Mouse (Mus musculus) embryo, embryonic 10 days (tissue): ENCODE data around the gene Grin2d.

Experiments
- DNase-seq: peaks from one replicate; pipeline ENCODE4 v3.0.0-alpha.2; 2015; ENCODE audit warnings: low spot score

Grin2d gene

DNA sequence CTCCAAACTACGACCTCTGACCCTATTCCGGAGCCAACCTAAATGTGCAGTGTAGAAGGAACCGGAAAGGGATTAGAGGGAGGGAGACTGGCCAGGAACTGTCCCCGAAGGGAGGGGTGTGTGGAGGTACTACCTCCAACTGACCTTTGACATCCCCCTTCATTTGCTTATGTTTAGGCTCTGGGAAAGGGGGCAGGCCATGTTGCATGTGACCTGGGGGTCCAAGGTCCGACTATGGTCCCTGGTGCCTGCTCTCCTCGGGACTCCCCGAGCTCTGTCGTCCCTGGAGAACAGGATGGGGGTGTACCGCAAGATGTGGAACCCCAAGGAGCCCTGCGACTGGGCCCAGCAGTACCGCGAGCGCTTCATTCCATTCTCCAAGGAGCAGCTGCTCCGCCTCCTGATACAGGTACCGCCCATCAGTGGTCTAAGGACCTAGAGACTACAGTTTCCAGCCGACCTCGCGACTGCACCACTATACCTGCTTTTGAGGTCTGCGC is 19.1 kb upstream of the Grin2d start:
- DNase-seq, result peak; percentile 75

DNA sequence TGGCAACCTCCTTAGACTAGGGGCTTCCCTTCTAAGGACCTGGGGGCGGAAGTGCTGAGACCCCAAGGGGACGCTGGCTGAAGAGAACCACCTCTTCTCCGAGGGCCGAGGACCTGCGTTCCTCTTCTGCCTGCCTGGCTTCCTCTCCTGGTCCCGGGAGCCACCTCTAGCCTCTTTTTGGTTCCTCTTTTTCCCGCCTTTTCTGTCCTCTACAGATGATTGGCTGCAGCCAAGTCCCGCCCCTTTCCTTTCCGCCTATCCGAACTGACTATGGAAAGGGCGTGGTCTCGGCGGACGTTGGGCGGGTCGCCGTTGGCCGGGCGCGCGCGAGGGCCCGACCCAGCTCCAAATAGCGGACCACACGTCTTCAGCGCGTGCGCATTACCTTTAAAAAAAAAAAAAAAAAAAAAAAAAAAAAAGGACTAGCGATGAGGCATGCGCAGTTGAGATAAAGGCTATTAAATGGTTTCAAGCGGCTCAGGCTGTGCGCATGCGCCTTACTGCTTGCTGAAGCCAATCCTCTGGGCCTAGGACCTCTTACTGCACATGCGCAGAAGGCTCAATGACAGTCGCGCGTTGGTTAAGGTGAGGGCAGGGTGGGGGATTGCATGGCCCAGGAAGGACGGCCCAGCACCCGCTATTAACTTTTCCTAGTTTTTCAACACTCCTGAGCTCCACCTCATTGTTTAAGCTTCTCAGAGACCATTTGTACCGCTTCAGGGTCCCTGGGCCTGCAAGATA is 18.5 kb upstream of the Grin2d start, which contains the start of the genes Syngr4 and Tmem143:
Gene Syngr4 (minus strand): TSS at position 198 of the 741 bp plus-strand sequence.
Gene Tmem143 (plus strand): TSS at position 425 of the 741 bp plus-strand sequence.
- peak; percentile 100 for DNase-seq

DNA sequence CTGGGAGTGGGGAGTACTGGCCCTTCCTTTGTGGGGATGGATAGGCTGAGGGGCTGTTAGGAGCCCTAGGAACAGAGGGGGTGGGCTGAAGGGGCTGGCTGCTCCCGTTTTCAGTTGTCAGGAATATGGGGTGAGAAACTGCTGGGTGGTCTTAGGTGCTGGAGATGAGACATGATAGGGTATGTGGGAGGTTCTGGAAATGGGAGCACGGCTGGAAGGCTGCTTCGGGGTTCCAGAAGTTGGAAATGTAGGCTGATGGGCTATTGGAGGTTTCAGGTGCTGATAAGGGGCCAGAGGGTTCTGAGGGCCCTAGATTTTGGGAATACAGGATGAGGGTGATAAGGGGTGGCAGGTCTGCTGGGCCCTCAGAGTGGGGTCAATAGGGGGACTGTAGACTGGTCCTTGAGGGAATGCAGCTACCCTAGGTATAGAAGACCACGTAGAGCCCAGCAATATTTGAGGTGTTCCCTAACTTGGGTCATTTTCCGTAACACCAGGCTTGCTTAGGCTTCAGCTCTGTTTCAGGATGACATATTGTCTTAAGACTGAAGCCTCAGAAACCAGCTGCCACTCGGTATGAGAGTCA is 17.8 kb upstream of the Grin2d start:
- no peak for DNase-seq

DNA sequence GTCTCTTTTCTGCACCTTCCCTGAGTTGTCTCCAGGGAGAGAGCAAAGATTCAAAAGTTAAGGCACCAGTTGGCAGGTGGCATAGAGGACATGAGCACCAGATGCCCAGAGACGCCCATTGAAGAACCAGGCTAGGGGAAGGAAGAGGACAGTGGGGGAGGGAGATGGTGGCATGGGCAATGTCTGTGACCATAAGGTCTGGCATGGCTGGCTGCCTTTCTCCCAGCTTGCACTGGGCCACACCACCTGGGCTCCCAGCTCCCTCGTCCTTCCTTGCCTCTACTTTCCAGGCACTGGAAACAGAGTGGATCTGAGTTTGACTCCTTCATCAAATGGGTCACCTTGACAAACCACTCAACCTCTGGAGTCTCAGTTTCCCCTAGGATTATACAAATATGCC is 14.5 kb upstream of the Grin2d start:
- no peak for DNase-seq

DNA sequence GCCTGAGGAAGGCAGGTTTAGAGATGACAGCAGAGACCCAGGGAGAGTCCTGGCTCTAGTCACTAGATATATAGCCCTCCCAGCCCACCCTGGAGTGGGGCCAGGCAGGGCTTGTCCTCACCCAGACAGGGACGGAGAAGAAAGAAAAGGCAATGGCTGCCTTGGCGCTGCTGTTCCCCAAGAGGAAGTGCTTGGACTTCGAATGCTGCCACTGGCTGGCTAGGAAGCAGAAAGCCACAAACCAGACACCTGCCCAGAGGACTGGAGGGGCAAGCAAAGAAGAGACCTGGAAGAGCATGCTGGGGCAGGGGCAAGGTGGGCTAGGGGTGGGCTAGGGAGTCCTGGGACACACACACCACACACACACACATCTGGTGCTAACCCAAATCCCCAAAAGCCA is 9.1 kb upstream of the Grin2d start:
- no peak for DNase-seq

- DNase-seq, result no peak
Measured at GRCm38 (mm10) chr7:45881011-45881410, 2.8 kb upstream of the Grin2d start.

GRCm38 (mm10) chr7:45880531-45880930 is 2.4 kb upstream of the Grin2d start:
- DNase-seq, result no peak

GRCm38 (mm10) chr7:45876895-45877294 is 1.3 kb downstream of the Grin2d start:
- DNase-seq, result no peak

DNA sequence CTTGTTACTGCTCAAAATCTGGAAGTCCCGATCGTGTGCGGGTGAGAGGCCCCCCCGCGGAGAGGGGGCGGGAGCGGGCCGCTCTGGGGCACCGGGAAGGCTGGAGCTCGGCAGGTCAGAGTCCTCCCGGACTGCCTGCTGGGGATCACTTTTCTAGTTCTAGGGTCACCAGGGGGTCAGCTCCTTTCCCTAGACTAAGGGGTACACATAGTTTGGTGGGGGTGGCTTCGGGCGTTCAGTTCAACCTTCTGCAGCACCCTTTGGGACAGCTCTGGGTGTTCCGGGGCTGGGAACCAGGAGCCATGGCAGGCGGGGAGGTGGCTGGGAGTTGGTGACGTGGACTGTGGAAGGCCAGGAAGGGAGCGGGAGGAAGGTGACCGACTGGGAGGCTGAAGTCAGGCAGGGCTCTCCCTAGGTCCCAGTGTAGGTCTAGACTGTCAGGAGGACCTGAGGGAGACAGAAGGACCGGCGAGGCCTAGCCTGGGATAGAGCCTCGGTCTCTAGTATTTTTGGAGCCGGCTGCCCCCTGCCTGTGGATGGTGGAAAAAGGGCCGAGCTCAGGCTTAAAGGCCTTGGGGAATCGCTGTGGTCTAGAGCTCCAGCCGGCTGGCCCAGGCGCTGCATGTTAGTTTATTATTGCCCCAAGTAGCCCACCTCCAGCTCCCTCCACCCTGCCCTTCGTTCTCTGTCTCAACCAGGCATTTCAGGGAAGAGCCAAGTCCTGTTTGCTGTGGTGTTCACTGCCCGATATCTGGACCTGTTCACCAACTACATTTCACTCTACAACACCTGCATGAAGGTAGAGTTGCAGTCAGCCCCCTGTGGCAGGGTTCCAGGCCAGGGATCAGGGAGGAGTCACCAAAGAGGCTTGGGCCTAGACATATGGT is 4.9 kb downstream of the Grin2d start:
- DNase-seq, result peak; percentile 54

GRCm38 (mm10) chr7:45872624-45873023 is 5.6 kb downstream of the Grin2d start, which contains the start of gene Kdelr1:
Kdelr1 (plus strand) TSS chr7:45872772.
- peak; percentile 91 for DNase-seq

GRCm38 (mm10) chr7:45870282-45871058 is 7.7 kb downstream of the Grin2d start:
- DNase-seq, result no peak

DNA sequence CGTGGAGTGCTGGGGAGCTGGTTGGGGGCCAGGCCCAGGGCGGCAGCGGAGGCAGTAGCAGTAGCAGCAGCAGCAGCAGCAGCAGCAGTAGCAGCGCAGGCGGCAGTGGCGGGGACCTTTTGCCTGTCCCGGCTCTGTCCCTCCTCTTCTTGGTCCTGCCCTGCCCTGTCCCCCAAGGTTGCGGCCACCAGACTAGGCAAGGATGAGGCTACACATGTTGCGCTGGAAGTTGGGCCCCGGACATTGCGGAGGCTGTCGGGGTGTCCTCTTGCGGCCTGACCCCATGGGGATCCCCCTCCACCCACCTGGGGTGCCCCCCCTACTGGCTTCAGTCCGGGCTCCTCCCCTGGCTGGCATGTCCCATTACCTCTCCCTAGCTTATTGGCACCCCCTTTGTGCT is 8.4 kb downstream of the Grin2d start:
- no peak for DNase-seq

DNA sequence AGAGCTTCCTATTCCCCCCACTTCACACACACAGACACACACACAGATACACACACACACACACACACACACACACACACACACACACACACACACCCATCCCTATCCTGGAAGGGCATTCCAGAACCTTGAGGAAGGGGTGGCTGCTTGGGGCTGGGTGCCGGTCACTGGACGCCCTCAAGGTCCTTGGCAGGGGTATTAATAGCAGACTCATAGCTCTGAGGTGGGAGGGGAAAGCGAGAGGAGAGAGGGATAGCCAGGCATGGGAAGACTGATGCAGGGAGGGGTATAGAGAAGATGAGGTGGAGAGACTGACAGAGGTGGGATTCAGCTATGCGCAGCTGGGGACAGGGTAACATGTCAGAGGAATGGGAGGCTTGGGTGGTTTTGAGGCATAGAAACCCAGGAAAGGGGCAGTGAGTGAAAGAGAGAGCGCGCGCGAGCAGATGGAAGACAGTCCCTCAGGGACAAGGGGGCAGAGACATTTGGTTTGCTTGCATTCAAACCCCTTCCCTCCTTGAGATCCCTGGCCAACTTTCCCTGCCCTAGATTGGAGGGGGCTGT is 9.0 kb downstream of the Grin2d start:
- DNase-seq, result no peak

- DNase-seq, result peak; percentile 41
Measured at GRCm38 (mm10) chr7:45867871-45868270, 10.3 kb downstream of the Grin2d start.

DNA sequence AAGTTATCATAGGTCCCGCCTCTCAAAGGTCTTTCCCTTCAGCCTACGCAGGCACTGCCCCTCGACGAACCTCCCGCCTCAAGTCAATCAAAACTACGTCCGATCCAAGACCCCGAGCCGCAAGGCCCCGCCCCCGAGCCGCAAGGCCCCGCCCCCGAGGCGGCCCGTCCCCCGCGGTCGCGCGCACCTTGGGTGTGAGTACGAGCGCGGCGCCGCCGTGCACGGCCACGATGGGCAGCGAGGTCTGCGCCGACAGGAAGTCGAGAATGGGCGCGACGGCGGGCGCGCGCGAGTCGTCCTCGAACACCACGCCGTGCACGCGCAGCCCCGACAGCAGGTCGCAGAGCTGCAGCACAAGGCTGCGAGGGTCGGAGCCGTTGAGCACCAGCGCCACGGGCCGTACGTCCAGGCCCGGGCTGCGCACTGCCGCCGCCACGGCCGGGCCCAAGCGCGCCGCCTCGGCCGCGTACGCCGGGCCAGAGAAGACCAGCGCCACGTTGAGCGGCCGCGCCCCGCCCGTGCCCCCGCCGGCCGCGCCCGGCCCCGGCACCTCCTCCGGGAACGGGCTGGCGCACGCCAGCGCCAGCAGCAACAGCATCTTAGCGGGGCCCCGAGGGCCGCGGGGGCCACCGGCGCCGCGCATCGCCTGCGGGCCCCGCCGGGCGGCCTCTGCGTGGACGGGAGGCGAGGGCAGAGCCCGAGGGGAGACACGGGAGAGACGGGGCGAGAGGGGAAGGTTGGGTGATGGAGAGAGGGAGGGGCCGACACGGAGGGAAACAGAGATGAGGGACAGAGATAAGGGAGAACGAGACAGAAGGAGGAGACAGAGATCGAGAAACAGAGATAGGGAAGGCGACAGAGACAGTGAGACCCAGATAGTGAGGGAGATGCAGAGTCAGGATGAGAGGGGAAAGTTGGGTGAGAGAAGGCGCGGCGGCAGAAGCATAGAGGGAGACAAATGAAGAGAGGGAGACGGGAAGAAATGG is 12.0 kb downstream of the Grin2d start:
- DNase-seq, result peak; percentile 97

DNA sequence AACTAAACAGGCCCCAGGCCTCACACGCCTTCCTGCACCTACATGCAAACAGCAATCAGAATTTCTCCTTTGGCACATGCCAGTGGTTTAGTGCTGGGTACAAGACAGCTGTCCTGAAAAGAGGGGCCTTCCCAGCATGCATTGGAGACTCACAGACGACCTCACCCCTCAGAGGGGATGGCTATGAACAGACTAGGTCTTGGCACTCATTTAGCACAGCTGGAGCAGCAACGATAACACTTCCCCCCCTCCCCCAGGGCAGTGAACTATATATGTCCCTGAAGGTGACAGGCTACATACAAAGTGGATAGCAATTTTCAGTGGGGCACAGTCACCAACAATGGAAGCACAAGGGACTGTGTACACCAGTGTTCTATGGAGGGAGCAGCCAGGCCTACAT is 13.7 kb downstream of the Grin2d start:
- DNase-seq, result no peak

- DNase-seq, result no peak
Measured at GRCm38 (mm10) chr7:45862804-45863203, 15.4 kb downstream of the Grin2d start.

- DNase-seq, result no peak
Measured at GRCm38 (mm10) chr7:45859008-45859407, 19.2 kb downstream of the Grin2d start.

DNA sequence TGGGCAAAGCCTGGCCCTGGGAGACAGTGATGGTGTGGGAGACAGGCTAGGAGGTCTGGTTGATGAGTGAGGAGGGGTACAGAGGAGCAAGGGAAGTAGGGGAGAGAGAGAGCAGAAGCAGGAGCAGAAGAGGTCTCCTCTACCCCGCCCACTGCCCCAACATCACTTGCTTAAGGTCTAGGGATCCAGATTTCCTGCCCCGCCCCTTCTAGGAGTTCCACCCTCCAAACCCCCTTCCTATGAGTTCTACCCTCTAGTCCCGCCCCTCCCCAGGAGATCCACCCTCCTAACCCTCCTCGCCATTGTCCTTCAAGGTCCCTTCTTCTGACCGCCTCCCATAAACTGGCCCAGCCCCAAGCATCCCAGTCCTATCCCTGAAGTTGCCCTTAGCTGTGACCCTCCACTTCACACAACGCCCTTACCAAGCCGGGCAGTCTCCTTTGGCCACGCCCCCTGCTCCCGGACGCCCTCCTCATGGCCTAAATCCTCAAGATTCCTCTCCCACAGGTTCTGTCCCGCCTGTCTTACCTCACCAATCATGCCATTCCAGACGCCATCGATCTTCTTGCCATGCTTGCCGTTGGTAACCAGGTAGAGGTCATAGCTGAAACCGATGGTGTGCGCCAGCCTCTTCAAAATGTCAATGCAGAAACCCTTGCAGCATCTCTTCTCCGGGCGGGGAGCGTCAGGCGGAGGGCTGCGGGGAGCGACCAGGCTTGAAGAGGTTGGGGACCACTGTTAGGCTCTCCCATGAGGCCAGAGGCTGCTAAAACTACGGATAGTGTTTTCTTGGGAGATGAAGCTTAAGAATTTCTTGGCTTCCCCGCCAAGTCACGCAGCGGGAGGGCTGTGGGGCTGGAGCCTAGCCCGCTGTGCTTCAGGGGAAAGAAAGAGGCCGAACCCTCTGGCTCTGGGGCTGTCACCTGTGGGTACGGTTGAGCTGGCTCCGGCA is 21.0 kb downstream of the Grin2d start:
- peak; percentile 78 for DNase-seq
